Mouse (Mus musculus) C2C12 (cell line): ENCODE measurements around the gene Tenm2. TPM values are rescaled to one million over a fixed set of nuclear protein-coding genes. Genes with fewer than 3 reads are reported as not detected.

Source experiments
- H3K27me3 ChIP-seq: one replicate; pipeline ENCODE4 v1.6.1; 2011; ENCODE audit not compliant: control insufficient read depth, insufficient read depth, insufficient read length
- H3K36me3 ChIP-seq: one replicate; pipeline ENCODE4 v1.6.1; 2011; ENCODE audit not compliant: control insufficient read depth, insufficient read depth
- H3K4me3 ChIP-seq: one replicate; pipeline ENCODE4 v1.5.1; 2011; ENCODE audit warnings: mild to moderate bottlenecking, control low read depth; ENCODE audit not compliant: poor library complexity, insufficient read depth, severe bottlenecking
- H3K79me2 ChIP-seq: one replicate; pipeline ENCODE4 v1.6.1; 2011; ENCODE audit not compliant: control insufficient read depth, insufficient read depth
- H3K79me3 ChIP-seq: one replicate; pipeline ENCODE4 v1.6.1; 2011; ENCODE audit warnings: low read depth, control low read depth
- H3ac ChIP-seq: one replicate; pipeline ENCODE3; 2011; ENCODE audit warnings: low read depth; ENCODE audit not compliant: control insufficient read depth, insufficient read length
- CEBPB ChIP-seq: IDR thresholded peaks from one replicate; pipeline ENCODE4 v1.6.1; 2011; ENCODE audit warnings: low read depth, mild to moderate bottlenecking, control low read depth, moderate library complexity
- CTCF ChIP-seq: IDR thresholded peaks from one replicate; pipeline ENCODE4 v1.5.1; 2011; ENCODE audit not compliant: control insufficient read depth, insufficient read depth, insufficient read length
- FOSL1 ChIP-seq: IDR thresholded peaks from one replicate; pipeline ENCODE4 v1.8.0; 2011; ENCODE audit warnings: mild to moderate bottlenecking, low read length; ENCODE audit not compliant: poor library complexity, insufficient read depth, severe bottlenecking
- MAX ChIP-seq: IDR thresholded peaks from one replicate; pipeline ENCODE4 v1.6.1; 2011; ENCODE audit warnings: mild to moderate bottlenecking, control low read depth
- MYOD1 ChIP-seq: IDR thresholded peaks from one replicate; pipeline ENCODE4 v1.6.1; 2011; ENCODE audit warnings: low read depth; ENCODE audit not compliant: control insufficient read depth, insufficient read length
- MYOG ChIP-seq: IDR thresholded peaks from one replicate; pipeline ENCODE4 v1.6.1; 2011; ENCODE audit not compliant: control insufficient read depth, insufficient read length; ENCODE audit errors: extremely low read depth
- USF1 ChIP-seq: IDR thresholded peaks from one replicate; pipeline ENCODE4 v1.6.1; 2011; ENCODE audit warnings: low read depth, mild to moderate bottlenecking, control low read depth, moderate library complexity
- polyA plus RNA-seq: library from polyadenylated mRNA; unstranded; fragments of >200 nt; fragmentation: generic; extraction: Trizol; gene quantifications from one replicate; pipeline ENCODE4 v1.2.1, GENCODE M21; 2012; ENCODE audit warnings: missing spikeins

The Tenm2 gene
- polyA plus RNA-seq, 1 experiment: not detected

DNA sequence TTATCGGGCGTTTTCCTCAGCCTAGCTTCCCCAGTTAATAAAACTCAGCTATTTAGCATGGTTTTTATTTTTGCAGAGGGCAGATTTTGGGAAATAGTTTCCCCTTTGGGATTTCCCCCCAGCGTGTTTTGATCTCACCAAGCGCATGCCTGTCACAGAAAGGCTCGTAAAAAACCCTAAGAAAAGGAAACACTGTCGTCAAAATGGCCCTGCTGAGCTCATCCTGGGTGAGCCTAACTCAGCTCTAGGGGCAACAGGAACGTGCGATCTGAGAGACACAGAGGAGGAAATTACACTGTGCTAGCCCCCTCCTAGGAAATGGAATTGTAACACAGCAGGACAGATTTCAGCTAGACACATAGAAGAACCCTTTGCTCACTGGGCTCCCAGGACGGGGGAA lies 1204.0 kb downstream of the Tenm2 start:
- Histone ChIP-seq H3K4me3 (no peak overlapping the region), H3K27me3 (no peaks in the 10 kb centered on the region), H3K36me3 (no peaks in the 10 kb centered on the region), H3K79me3 (no peaks in the 10 kb centered on the region), H3ac (no peak overlapping the region), H3K79me2 (no peaks in the 10 kb centered on the region)
- no peak for TF ChIP-seq MYOD1
- no peak for TF ChIP-seq FOSL1
- no peak for TF ChIP-seq MAX
- no peak for TF ChIP-seq CEBPB
- no peak for TF ChIP-seq CTCF
- TF ChIP-seq USF1: no peak
- no peak for TF ChIP-seq MYOG

DNA sequence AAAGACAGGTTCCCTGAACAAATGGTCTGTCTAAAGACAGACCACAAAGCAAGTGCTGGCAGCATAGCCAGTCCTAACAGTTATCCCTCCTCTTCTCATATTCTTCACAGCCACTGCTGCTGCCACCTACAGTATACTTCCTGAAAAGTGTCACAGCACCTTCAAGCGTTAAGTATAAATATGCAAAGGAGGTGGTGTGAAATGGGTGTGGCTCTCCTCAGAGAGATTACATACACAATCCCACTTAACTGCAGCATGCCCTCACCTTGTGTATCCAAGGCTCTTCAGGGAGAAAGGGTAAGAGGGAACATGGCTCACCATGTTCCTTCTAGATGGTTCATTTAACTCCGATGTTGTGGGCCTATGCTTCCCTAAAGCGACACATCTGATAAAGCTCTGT lies 1215.8 kb downstream of the Tenm2 start:
- Histone ChIP-seq H3K79me3 (no peaks in the 10 kb centered on the region), H3K4me3 (no peak overlapping the region), H3ac (no peak overlapping the region), H3K36me3 (no peaks in the 10 kb centered on the region), H3K27me3 (no peaks in the 10 kb centered on the region), H3K79me2 (no peaks in the 10 kb centered on the region)
- TF ChIP-seq CTCF: no peak
- no peak for TF ChIP-seq USF1
- no peak for TF ChIP-seq CEBPB

DNA sequence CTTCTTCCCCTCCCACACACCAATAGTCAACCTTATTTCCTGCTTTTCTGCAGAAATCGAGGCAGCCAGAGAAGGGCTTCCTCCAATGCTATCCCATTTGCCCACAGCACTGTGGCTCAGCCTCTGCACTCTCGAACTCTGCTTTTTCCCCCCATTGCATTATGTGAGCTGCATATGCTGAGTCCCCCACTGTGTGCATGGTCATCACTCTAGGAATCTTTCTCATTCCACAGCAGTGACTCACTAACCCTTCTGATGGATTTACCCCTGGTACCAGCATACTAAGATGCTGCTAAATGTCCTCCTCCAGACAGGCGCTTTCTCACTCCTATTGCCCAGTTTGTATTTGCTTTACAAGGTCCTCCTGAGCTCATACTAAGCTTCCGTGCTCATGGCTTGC lies 1222.6 kb downstream of the Tenm2 start:
- Histone ChIP-seq H3K79me2 (no peaks in the 10 kb centered on the region), H3K36me3 (no peaks in the 10 kb centered on the region), H3K4me3 (no peak overlapping the region), H3K27me3 (peaks cover 3% of the 10 kb centered on the region), H3ac (no peak overlapping the region), H3K79me3 (no peaks in the 10 kb centered on the region)
- TF ChIP-seq MYOD1: no peak
- TF ChIP-seq MYOG: no peak
- no peak for TF ChIP-seq CEBPB
- no peak for TF ChIP-seq USF1
- TF ChIP-seq FOSL1: no peak
- TF ChIP-seq CTCF: no peak
- TF ChIP-seq MAX: no peak

DNA sequence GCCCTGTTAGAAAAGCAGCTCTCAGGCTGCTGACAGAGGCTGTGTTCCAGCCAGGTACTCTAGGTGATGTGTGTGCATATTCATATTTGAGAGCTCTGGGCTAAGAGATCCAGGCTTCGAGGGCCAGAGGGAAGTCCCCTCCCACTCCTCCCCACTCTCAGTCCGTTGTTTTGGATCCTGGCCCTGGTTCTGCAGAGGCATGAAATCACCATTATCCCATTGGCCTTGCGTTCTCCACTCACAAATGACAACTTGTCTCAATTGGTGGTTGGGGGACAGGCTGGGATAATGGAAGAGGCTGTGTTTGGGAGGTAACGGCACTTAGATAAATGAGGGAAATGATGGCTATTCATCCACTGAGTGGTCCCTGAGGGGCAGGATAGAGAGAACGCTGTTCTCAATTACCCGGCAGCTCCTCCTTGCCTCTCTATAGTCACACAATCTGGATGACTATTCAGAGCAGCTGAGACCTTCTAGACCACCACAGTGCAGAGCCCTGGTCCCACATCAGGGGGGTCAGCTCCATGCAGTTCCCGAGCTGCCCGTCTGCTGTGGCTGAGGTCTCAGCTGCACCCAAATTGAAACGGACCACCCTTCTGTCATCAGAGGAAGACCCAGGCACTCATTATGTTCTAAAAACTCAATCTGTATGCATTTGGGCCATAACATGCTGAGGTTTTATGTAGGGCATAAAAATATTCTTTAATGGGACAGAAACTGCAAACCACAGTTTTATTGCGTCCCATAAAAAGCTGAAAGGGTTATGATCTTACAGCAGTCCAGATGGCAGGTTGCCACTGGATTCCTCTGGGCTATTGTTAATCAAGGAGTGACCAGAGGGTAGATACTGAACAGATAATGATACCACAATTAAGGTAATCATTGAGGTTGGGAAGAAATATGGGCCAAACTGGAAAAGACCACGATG lies 1226.2 kb downstream of the Tenm2 start:
- peaks cover 3% of the 10 kb centered on the region for H3K27me3 ChIP-seq
- no peak overlapping the region for H3ac ChIP-seq
- no peaks in the 10 kb centered on the region for H3K36me3 ChIP-seq
- no peaks in the 10 kb centered on the region for H3K79me3 ChIP-seq
- TF ChIP-seq FOSL1 (no peak), MYOG (no peak)
- H3K4me3 ChIP-seq: no peak overlapping the region
- no peaks in the 10 kb centered on the region for H3K79me2 ChIP-seq

DNA sequence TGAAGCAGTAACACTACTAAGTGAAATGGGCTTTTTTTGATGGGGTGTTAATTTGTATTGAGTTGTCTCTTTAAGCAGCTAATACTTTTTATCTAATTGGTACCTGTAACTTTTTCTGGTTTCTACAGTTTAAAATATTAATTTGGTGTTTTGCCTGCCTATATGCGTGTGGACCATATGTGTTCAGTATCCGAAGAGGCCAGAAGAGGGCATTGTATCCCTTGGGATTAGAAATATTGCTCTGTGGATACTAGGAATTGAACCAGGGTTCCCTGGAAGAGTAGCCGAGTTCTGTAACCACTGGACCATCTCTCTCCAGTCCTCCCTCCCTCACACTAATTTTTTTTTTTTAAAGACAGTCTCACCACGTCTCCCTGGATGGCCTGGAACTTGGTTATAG lies 1232.9 kb downstream of the Tenm2 start:
- H3K27me3 ChIP-seq: peaks cover 3% of the 10 kb centered on the region
- no peaks in the 10 kb centered on the region for H3K79me2 ChIP-seq
- TF ChIP-seq FOSL1 (no peak), CEBPB (no peak), CTCF (no peak), USF1 (no peak)

DNA sequence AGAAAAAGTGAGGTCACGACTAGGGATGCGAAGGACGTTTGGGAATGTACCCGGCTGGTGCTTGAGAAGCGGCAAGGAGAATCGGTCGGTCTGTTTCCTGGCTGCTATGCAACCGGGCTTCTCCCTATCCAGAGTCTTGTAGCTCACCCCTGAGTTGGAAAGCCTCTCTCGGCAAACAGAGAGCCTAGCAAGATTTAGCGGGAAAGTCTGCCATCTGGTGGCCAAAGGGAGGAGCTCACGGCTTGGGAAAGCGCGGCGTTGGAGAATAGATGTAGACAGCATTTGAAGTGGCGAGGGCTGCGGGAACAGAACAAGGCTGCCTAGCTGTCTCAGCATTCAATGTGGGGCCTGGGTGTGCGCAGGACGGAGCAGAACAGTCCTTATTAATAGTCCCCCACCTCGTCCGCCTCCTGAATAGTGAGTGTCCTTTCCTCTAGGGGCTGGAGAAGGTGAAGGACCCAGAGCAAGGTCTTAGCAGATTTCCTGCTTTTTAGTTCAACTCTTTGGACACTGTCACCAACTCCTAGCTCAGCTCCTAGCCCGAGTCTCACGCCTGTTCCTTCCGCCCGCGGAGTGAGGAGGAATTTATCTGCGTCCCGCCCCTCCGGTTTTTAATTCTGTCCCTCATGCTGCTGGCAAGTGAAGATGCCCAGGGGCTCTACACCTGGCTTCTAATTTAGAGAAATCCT lies 1234.3 kb downstream of the Tenm2 start:
- H3K79me3 ChIP-seq: no peaks in the 10 kb centered on the region
- H3K4me3 ChIP-seq: no peak overlapping the region
- peak overlapping the region; percentile 46 for H3ac ChIP-seq
- no peaks in the 10 kb centered on the region for H3K79me2 ChIP-seq
- peaks cover 3% of the 10 kb centered on the region for H3K27me3 ChIP-seq
- no peaks in the 10 kb centered on the region for H3K36me3 ChIP-seq
- no peak for TF ChIP-seq CEBPB
- TF ChIP-seq CTCF: peak; percentile 47
- no peak for TF ChIP-seq FOSL1

More for the DNA sequence above, 1232.9 kb downstream of the Tenm2 start:
- H3K36me3 ChIP-seq: no peaks in the 10 kb centered on the region
- H3K79me3 ChIP-seq: no peaks in the 10 kb centered on the region
- H3ac ChIP-seq: no peak overlapping the region
- H3K4me3 ChIP-seq: no peak overlapping the region
